Mouse (Mus musculus): ENCODE measurements around the gene Tjp1. TPM values are rescaled to one million over a fixed set of nuclear protein-coding genes. Genes with fewer than 3 reads are reported as not detected.
A peak's percentile ranks its signal among the peaks of the same experiment; 100 is the strongest.

Tjp1 gene
- polyA plus RNA-seq, 1 experiment from 2014 or later = 17.4 TPM

DNA sequence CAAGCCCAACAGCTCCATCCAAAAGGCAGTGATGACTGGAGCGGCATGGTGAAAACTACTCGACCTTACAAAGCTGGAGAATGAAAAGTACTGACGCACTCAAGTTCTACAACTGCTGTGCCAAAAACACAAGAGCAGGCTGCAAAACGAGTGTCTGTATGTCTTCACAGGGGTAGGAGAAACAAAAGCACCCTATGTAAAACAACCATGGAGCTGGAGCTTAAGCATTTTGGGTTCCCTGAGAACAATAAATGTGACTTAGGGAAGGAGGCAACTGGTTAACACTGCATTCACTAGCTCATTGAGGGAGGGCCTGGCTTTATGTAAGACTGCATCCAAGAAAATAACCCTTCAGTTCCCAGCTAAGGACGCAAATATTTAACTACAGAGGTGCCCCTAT, 158.5 kb downstream of the Tjp1 start:
- no peaks in the 10 kb centered on the region for H3K9me3 ChIP-seq (ENCODE audit: control insufficient read depth, low read length)
- peaks cover 29% of the 10 kb centered on the region for H3K4me1 ChIP-seq (ENCODE audit: control insufficient read depth, insufficient read depth, low read length)
- no peak for ATAC-seq
- peak overlapping the region; percentile 60 for H3K9ac ChIP-seq (ENCODE audit: low read depth, low read length)
- H3K36me3 ChIP-seq (ENCODE audit: control insufficient read depth, insufficient read depth, low read length) = no peaks in the 10 kb centered on the region
- H3K4me2 ChIP-seq (ENCODE audit: low read depth, low read length) = peak overlapping the region; percentile 63
- peak overlapping the region; percentile 41 for H3K4me3 ChIP-seq (ENCODE audit: low read length)
- WGBS = 16% methylated on average over 5 of the region's 5 CpGs
- H3K27ac ChIP-seq (ENCODE audit: low read length) = peak overlapping the region; percentile 43; the same call in 1 of the 2 replicates
- H3K27me3 ChIP-seq (replicated peaks; ENCODE audit: control insufficient read depth, insufficient read depth, low read length) = no peaks in the 10 kb centered on the region

- Histone ChIP-seq H3K4me1 (ENCODE audit: control insufficient read depth, insufficient read depth, low read length) (peaks cover 32% of the 10 kb centered on the region), H3K9ac (ENCODE audit: low read depth, low read length) (no peak overlapping the region), H3K27ac (ENCODE audit: low read length) (0 out of 2 replicates have a peak overlapping the region, but pooled peaks have one; percentile 34), H3K27me3 (replicated peaks; ENCODE audit: control insufficient read depth, insufficient read depth, low read length) (no peaks in the 10 kb centered on the region), H3K9me3 (ENCODE audit: control insufficient read depth, low read length) (no peaks in the 10 kb centered on the region), H3K36me3 (ENCODE audit: control insufficient read depth, insufficient read depth, low read length) (no peaks in the 10 kb centered on the region), H3K4me2 (ENCODE audit: low read depth, low read length) (peak overlapping the region; percentile 5; the same call in 1 of the 2 replicates), H3K4me3 (ENCODE audit: low read length) (peak overlapping the region; percentile 21; the same call in 1 of the 2 replicates)
- WGBS = 51% methylated on average over 16 of the region's 16 CpGs
- ATAC-seq = no peak
Observed at GRCm38 (mm10) chr7:65367386-65368245, 160.0 kb downstream of the Tjp1 start.

GRCm38 (mm10) chr7:65366153-65366552, 161.4 kb downstream of the Tjp1 start:
- ATAC-seq = no peak
- H3K27ac ChIP-seq (ENCODE audit: low read length) = no peak overlapping the region
- 25% methylated on average over 1 of the region's 1 CpGs for WGBS

GRCm38 (mm10) chr7:65365560-65365959, 162.0 kb downstream of the Tjp1 start:
- no peaks in the 10 kb centered on the region for H3K9me3 ChIP-seq (ENCODE audit: control insufficient read depth, low read length)
- H3K27me3 ChIP-seq (replicated peaks; ENCODE audit: control insufficient read depth, insufficient read depth, low read length) = no peaks in the 10 kb centered on the region
- no peak overlapping the region for H3K4me3 ChIP-seq (ENCODE audit: low read length)
- no peaks in the 10 kb centered on the region for H3K36me3 ChIP-seq (ENCODE audit: control insufficient read depth, insufficient read depth, low read length)
- H3K4me1 ChIP-seq (ENCODE audit: control insufficient read depth, insufficient read depth, low read length) = peaks cover 30% of the 10 kb centered on the region
- no peak overlapping the region for H3K4me2 ChIP-seq (ENCODE audit: low read depth, low read length)
- no peak overlapping the region for H3K27ac ChIP-seq (ENCODE audit: low read length)
- ATAC-seq = peak; percentile 61
- H3K9ac ChIP-seq (ENCODE audit: low read depth, low read length) = no peak overlapping the region
- 79% methylated on average over 4 of the region's 4 CpGs for WGBS

More at GRCm38 (mm10) chr7:65366153-65366552, 161.4 kb downstream of the Tjp1 start:
- Histone ChIP-seq H3K36me3 (ENCODE audit: control insufficient read depth, insufficient read depth, low read length) (no peaks in the 10 kb centered on the region), H3K27me3 (replicated peaks; ENCODE audit: control insufficient read depth, insufficient read depth, low read length) (no peaks in the 10 kb centered on the region), H3K9ac (ENCODE audit: low read depth, low read length) (no peak overlapping the region), H3K4me2 (ENCODE audit: low read depth, low read length) (no peak overlapping the region), H3K9me3 (ENCODE audit: control insufficient read depth, low read length) (no peaks in the 10 kb centered on the region), H3K4me3 (ENCODE audit: low read length) (no peak overlapping the region), H3K4me1 (ENCODE audit: control insufficient read depth, insufficient read depth, low read length) (peaks cover 28% of the 10 kb centered on the region)

DNA sequence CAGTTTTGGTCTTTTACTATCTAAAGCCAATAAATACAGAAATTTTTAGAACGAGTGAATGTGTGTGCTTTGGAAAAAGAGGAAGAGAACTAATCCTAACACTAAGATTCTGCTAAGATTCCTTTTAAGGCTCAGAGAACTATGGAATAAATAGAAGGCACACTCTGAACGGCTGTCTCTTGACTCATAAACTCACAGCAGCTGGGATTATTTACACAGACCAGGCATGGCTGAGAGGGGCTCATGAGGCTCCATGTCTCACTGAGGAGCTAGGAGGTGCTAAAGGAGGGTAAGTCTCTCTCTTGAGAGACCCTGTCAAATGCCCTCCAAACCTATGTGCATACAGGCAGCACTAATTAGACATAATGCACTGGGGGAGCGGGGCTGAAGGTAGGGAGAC, 167.3 kb downstream of the Tjp1 start:
- H3K27ac ChIP-seq (ENCODE audit: low read length) = peak overlapping the region; percentile 70; the same call in 1 of the 2 replicates
- ATAC-seq = peak; percentile 66
- no peaks in the 10 kb centered on the region for H3K36me3 ChIP-seq (ENCODE audit: control insufficient read depth, insufficient read depth, low read length)
- H3K4me3 ChIP-seq (ENCODE audit: low read length) = no peak overlapping the region
- H3K27me3 ChIP-seq (replicated peaks; ENCODE audit: control insufficient read depth, insufficient read depth, low read length) = no peaks in the 10 kb centered on the region
- peaks cover 34% of the 10 kb centered on the region for H3K4me1 ChIP-seq (ENCODE audit: control insufficient read depth, insufficient read depth, low read length)
- WGBS = 43% methylated on average over 3 of the region's 3 CpGs
- H3K9ac ChIP-seq (ENCODE audit: low read depth, low read length) = no peak overlapping the region
- H3K9me3 ChIP-seq (ENCODE audit: control insufficient read depth, low read length) = no peaks in the 10 kb centered on the region
- H3K4me2 ChIP-seq (ENCODE audit: low read depth, low read length) = no peak overlapping the region

- Histone ChIP-seq H3K9ac (ENCODE audit: low read depth, low read length) (no peak overlapping the region), H3K4me3 (ENCODE audit: low read length) (no peak overlapping the region), H3K36me3 (ENCODE audit: control insufficient read depth, insufficient read depth, low read length) (no peaks in the 10 kb centered on the region), H3K27ac (ENCODE audit: low read length) (no peak overlapping the region), H3K9me3 (ENCODE audit: control insufficient read depth, low read length) (no peaks in the 10 kb centered on the region), H3K4me1 (ENCODE audit: control insufficient read depth, insufficient read depth, low read length) (peaks cover 34% of the 10 kb centered on the region), H3K27me3 (replicated peaks; ENCODE audit: control insufficient read depth, insufficient read depth, low read length) (no peaks in the 10 kb centered on the region), H3K4me2 (ENCODE audit: low read depth, low read length) (no peak overlapping the region)
- ATAC-seq = peak; percentile 45
- 59% methylated on average over 8 of the region's 8 CpGs for WGBS
Observed at GRCm38 (mm10) chr7:65359774-65360173, 167.8 kb downstream of the Tjp1 start.

DNA sequence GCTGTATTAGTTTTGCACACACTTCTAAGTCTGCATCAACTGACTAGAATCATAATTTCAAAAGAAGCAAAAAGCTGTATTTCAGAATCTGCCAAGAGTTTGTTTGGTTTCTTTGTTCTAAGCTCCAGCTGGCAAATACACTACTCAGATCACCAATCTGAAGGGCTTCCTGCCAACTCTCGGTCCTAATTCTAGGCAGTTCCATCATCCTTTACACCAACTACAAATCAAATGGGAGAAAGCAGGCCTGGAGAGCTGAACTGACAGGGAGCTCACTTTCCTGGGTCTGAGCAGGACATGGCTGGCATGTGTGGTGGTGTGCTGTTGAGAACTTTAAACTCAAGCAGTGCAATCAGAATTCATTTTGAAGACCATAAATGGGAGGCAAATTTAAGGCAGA, 170.0 kb downstream of the Tjp1 start:
- WGBS = 3% methylated on average over 1 of the region's 1 CpGs
- Histone ChIP-seq H3K9me3 (ENCODE audit: control insufficient read depth, low read length) (no peaks in the 10 kb centered on the region), H3K4me1 (ENCODE audit: control insufficient read depth, insufficient read depth, low read length) (peaks cover 30% of the 10 kb centered on the region), H3K27ac (ENCODE audit: low read length) (peak overlapping the region; percentile 54), H3K4me2 (ENCODE audit: low read depth, low read length) (no peak overlapping the region), H3K9ac (ENCODE audit: low read depth, low read length) (no peak overlapping the region), H3K36me3 (ENCODE audit: control insufficient read depth, insufficient read depth, low read length) (no peaks in the 10 kb centered on the region), H3K4me3 (ENCODE audit: low read length) (no peak overlapping the region), H3K27me3 (replicated peaks; ENCODE audit: control insufficient read depth, insufficient read depth, low read length) (no peaks in the 10 kb centered on the region)
- ATAC-seq = peak; percentile 45

GRCm38 (mm10) chr7:65356204-65356603, 171.4 kb downstream of the Tjp1 start:
- no peak for ATAC-seq
- H3K27ac ChIP-seq (ENCODE audit: low read length) = no peak overlapping the region
- no peaks in the 10 kb centered on the region for H3K9me3 ChIP-seq (ENCODE audit: control insufficient read depth, low read length)
- H3K27me3 ChIP-seq (replicated peaks; ENCODE audit: control insufficient read depth, insufficient read depth, low read length) = no peaks in the 10 kb centered on the region
- H3K4me3 ChIP-seq (ENCODE audit: low read length) = no peak overlapping the region
- 77% methylated on average over 1 of the region's 1 CpGs for WGBS
- H3K4me2 ChIP-seq (ENCODE audit: low read depth, low read length) = no peak overlapping the region
- H3K36me3 ChIP-seq (ENCODE audit: control insufficient read depth, insufficient read depth, low read length) = no peaks in the 10 kb centered on the region
- H3K4me1 ChIP-seq (ENCODE audit: control insufficient read depth, insufficient read depth, low read length) = peaks cover 30% of the 10 kb centered on the region
- no peak overlapping the region for H3K9ac ChIP-seq (ENCODE audit: low read depth, low read length)

DNA sequence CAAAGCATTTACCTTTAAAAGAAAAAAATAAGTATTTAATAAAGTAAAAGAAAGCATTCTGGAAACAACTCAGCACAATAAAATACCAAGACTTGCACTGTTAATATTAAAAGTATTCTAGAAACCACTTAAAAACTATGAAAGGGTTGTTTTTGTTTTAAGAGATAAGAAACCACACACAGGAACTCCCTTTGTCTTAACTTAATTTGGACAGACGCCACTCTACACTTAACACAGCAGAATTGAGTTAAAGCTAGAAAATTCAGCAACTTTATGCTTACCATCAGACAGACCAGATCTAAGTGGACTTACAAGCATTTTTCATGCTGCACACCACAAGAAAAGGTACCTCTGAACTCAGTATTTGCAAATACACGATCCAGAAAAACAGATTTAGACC, 172.7 kb downstream of the Tjp1 start:
- Histone ChIP-seq H3K4me3 (ENCODE audit: low read length) (no peak overlapping the region), H3K9me3 (ENCODE audit: control insufficient read depth, low read length) (no peaks in the 10 kb centered on the region), H3K27me3 (replicated peaks; ENCODE audit: control insufficient read depth, insufficient read depth, low read length) (no peaks in the 10 kb centered on the region), H3K4me1 (ENCODE audit: control insufficient read depth, insufficient read depth, low read length) (peaks cover 27% of the 10 kb centered on the region), H3K4me2 (ENCODE audit: low read depth, low read length) (no peak overlapping the region), H3K27ac (ENCODE audit: low read length) (no peak overlapping the region), H3K9ac (ENCODE audit: low read depth, low read length) (no peak overlapping the region), H3K36me3 (ENCODE audit: control insufficient read depth, insufficient read depth, low read length) (no peaks in the 10 kb centered on the region)
- no peak for ATAC-seq
- 48% methylated on average over 2 of the region's 2 CpGs for WGBS
